Mouse (Mus musculus): ENCODE data around the gene Cntn5.

GRCm38 (mm10) chr9:10665756-10666155 lies 238.8 kb downstream of the Cntn5 start:
- TF ChIP-seq FLI1 (IDR thresholded peaks at IDR 0.05; ENCODE audit: low read length) (no peak), GATA1 (IDR thresholded peaks at IDR 0.05; ENCODE audit: borderline replicate concordance, low read length) (no peak)
